Mouse (Mus musculus) A20 (cell line): ENCODE measurements at regions not wholly inside any gene's neighbourhood (a gene's known extent, or its start where the extent isn't known, plus 50 kb on each side); places are given as distances from the start of the nearest gene placed in this dataset.
"Not testable (repeated sequence)": the region's sequence is repeated elsewhere in the genome, so short reads cannot be mapped to it uniquely, and the experiment has no call there.

Experiments
- DNase-seq: peaks from one replicate; pipeline ENCODE4 v3.0.0-alpha.2; 2011; ENCODE audit warnings: low read depth, low spot score

GRCm38 (mm10) chr4:6600766-6601367 is 1638.0 kb downstream of the Car8 start:
- no peak for DNase-seq

GRCm38 (mm10) chr4:6596321-6596720 is 1642.5 kb downstream of the Car8 start:
- no peak for DNase-seq

- DNase-seq: not testable (repeated sequence)
These were observed 1646.0 kb downstream of the Car8 start for GRCm38 (mm10) chr4:6592890-6593289.

- peak; percentile 59 for DNase-seq
These were observed 1677.1 kb downstream of the Car8 start for GRCm38 (mm10) chr4:6561604-6562357.

GRCm38 (mm10) chr4:6539626-6540025 is 1699.2 kb downstream of the Car8 start:
- DNase-seq: no peak

- DNase-seq: no peak
These were observed 1706.4 kb downstream of the Car8 start for GRCm38 (mm10) chr4:6532441-6532840.

- peak; percentile 46 for DNase-seq
These were observed 1721.2 kb downstream of the Car8 start for GRCm38 (mm10) chr4:6517626-6518025.

- peak; percentile 77 for DNase-seq
These were observed 1721.7 kb upstream of the Impad1 start for GRCm38 (mm10) chr4:6514823-6515222.

- DNase-seq: no peak
These were observed 1720.5 kb upstream of the Impad1 start for GRCm38 (mm10) chr4:6513635-6514034.

GRCm38 (mm10) chr4:6512749-6513364 is 1719.7 kb upstream of the Impad1 start:
- DNase-seq: peak; percentile 76

- DNase-seq: no peak
These were observed 1714.9 kb upstream of the Impad1 start for GRCm38 (mm10) chr4:6508091-6508490.
